Mouse (Mus musculus) lung, postnatal 0 days (tissue): Measurements from ENCODE around the gene Cldn3. TPM values are rescaled to one million over a fixed set of nuclear protein-coding genes. Genes with fewer than 3 reads are reported as not detected.
A peak's percentile ranks its signal among the peaks of the same experiment; 100 is the strongest.

Experiments
- ATAC-seq: fragments of 200-750 bp; cut with Nextera tagmentation; 2 replicates; pipeline ENCODE4 v1.8.0; 2017; ENCODE audit warnings: moderate library complexity
- DNase-seq: peaks from one replicate; pipeline ENCODE4 v3.0.0-alpha.2; 2016; ENCODE audit warnings: low spot score
- H3K27ac ChIP-seq: fragments of 300-500 bp; sonication (generic); 2 replicates; pipeline ENCODE4 v1.5.1; 2014; ENCODE audit warnings: antibody characterized with exemption, mild to moderate bottlenecking, low read length, mixed read lengths
- H3K27me3 ChIP-seq: fragments of 300-500 bp; sonication (generic); replicated peaks from 2 replicates; pipeline ENCODE4 v1.6.1; 2014; ENCODE audit warnings: low read length, mixed read lengths; ENCODE audit not compliant: insufficient read depth
- H3K36me3 ChIP-seq: fragments of 300-500 bp; sonication (generic); 2 replicates; pipeline ENCODE4 v1.6.1; 2014; ENCODE audit warnings: low read length, mixed read lengths; ENCODE audit not compliant: insufficient read depth
- H3K4me1 ChIP-seq: fragments of 300-500 bp; sonication (generic); 2 replicates; pipeline ENCODE4 v1.6.1; 2014; ENCODE audit warnings: antibody characterized with exemption, low read depth, low read length, mixed read lengths; ENCODE audit not compliant: insufficient read depth
- H3K4me2 ChIP-seq: fragments of 300-500 bp; sonication (generic); replicated peaks from 2 replicates; pipeline ENCODE4 v1.6.1; 2014; ENCODE audit warnings: low read depth, mild to moderate bottlenecking, low read length, moderate library complexity, mixed read lengths
- H3K4me3 ChIP-seq: fragments of 300-500 bp; sonication (generic); 2 replicates; pipeline ENCODE4 v1.5.1; 2014; ENCODE audit warnings: low read depth, low read length
- H3K9ac ChIP-seq: fragments of 300-500 bp; sonication (generic); replicated peaks from 2 replicates; pipeline ENCODE4 v1.6.1; 2014; ENCODE audit warnings: low read depth, mild to moderate bottlenecking
- H3K9me3 ChIP-seq: fragments of 300-500 bp; sonication (generic); 2 replicates; pipeline ENCODE4 v1.6.1; 2016; ENCODE audit warnings: low read length, mixed read lengths
- CTCF ChIP-seq: IDR thresholded peaks from 2 replicates; pipeline ENCODE4 v1.5.1; 2016; ENCODE audit warnings: antibody characterized with exemption, mild to moderate bottlenecking
- EP300 ChIP-seq: IDR thresholded peaks from 2 replicates; pipeline ENCODE4 v1.6.1; 2016; ENCODE audit warnings: antibody characterized with exemption, mild to moderate bottlenecking, control low read depth
- WGBS: fragments of 180-500 bp; shearing (Covaris S2); extraction: QIAGEN DNeasy Blood & Tissue Kit; methylation state at CpG from one replicate; pipeline ENCODE4 v1.1.7; 2014; 5-methylcytosine and 5-hydroxymethylcytosine counted together
- polyA plus RNA-seq: library from polyadenylated mRNA; unstranded; fragments of >200 nt; fragmentation: Nextera tagmentation; extraction: Ambion mirVana; gene quantifications from 2 replicates; pipeline ENCODE4 v1.2.1, GENCODE M21; 2015

The Cldn3 gene
- polyA plus RNA-seq, 1 experiment from 2014 or later = 583 TPM

- Histone ChIP-seq H3K4me3 (no peak overlapping the region), H3K27me3 (peaks cover 5% of the 10 kb centered on the region; the same call in 1 of the 2 replicates), H3K9me3 (no peaks in the 10 kb centered on the region), H3K27ac (peak overlapping the region; percentile 51), H3K4me1 (peaks cover 9% of the 10 kb centered on the region; the same call in 1 of the 2 replicates), H3K4me2 (no peak overlapping the region), H3K36me3 (no peaks in the 10 kb centered on the region), H3K9ac (no peak overlapping the region)
- peak; percentile 16; the same call in 1 of the 2 replicates for ATAC-seq
- WGBS = 70% methylated on average over 5 of the region's 5 CpGs
- TF ChIP-seq EP300 (no peak), CTCF (no peak)
- peak; percentile 61 for DNase-seq
Measured at GRCm38 (mm10) chr5:134992566-134992965, 6.6 kb downstream of the Cldn3 start.

DNA sequence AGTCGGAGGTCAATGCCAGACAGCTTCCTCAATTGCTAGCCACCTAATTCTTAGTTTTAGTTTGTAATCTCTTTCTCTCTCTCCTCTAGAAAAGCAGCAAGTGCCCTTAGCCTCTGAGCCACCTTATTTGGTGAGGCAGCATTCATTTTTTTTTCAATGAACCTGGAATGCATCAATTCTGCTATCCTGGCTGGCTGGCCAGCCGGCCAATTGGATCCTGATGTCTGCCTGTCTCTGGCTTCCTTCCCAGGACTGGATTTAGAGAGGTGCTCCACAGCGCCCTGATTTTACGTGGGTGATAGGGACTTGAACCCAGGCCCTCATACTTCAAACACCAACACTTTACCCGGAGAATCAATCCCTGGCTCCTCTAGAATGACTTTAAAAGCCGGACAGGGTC lies 12.3 kb downstream of the Cldn3 start:
- Histone ChIP-seq H3K9me3 (no peaks in the 10 kb centered on the region), H3K27me3 (no peaks in the 10 kb centered on the region), H3K4me2 (no peak overlapping the region), H3K36me3 (no peaks in the 10 kb centered on the region), H3K4me1 (no peaks in the 10 kb centered on the region; the same call in 1 of the 2 replicates), H3K9ac (no peak overlapping the region), H3K27ac (peak overlapping the region; percentile 62), H3K4me3 (no peak overlapping the region)
- DNase-seq (peak; percentile 60), ATAC-seq (no peak)
- TF ChIP-seq CTCF = no peak
- no peak for TF ChIP-seq EP300
- 37% methylated on average over 6 of the region's 6 CpGs for WGBS

- no peak for DNase-seq
- Histone ChIP-seq H3K9ac (no peak overlapping the region), H3K27me3 (no peaks in the 10 kb centered on the region), H3K4me3 (no peak overlapping the region), H3K27ac (no peak overlapping the region), H3K9me3 (no peaks in the 10 kb centered on the region), H3K4me1 (no peaks in the 10 kb centered on the region; the same call in 1 of the 2 replicates), H3K4me2 (no peak overlapping the region), H3K36me3 (no peaks in the 10 kb centered on the region)
- 85% methylated on average over 4 of the region's 4 CpGs for WGBS
- peak; percentile 95 for TF ChIP-seq EP300
- no peak for TF ChIP-seq CTCF
- no peak for ATAC-seq
Measured at GRCm38 (mm10) chr5:134999797-135000196, 13.8 kb downstream of the Cldn3 start.

DNA sequence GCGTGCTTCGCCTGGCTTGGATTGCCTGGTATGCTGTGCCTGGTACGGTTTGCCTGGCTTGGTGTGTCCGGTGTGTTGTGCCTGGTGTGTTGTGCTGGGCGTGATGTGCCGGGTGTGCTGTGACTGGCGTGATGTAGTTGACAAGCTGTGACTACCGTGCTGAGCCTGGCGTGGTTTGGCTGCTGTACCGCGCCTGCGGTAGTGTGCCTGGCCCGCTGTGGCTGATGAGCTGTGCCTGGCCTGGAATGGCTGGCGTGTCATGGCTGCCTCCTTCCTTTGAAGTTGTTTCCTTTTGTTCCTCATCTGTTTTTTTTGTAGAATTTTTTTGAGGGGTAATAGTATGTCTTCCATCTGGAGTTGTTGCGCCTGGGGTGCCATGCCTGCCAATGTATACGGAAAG lies 14.7 kb downstream of the Cldn3 start:
- Histone ChIP-seq H3K27ac (peak overlapping the region; percentile 88), H3K9ac (no peak overlapping the region), H3K4me1 (no peaks in the 10 kb centered on the region; the same call in 1 of the 2 replicates), H3K27me3 (no peaks in the 10 kb centered on the region), H3K4me2 (no peak overlapping the region), H3K36me3 (no peaks in the 10 kb centered on the region), H3K9me3 (no peaks in the 10 kb centered on the region), H3K4me3 (no peak overlapping the region)
- TF ChIP-seq EP300 = no peak
- no peak for TF ChIP-seq CTCF
- 46% methylated on average over 16 of the region's 16 CpGs for WGBS
- DNase-seq (no peak), ATAC-seq (no peak)

GRCm38 (mm10) chr5:135001309-135001708 lies 15.3 kb downstream of the Cldn3 start:
- DNase-seq (peak; percentile 96), ATAC-seq (peak; percentile 94)
- TF ChIP-seq EP300 (peak; percentile 86), CTCF (peak; percentile 73)
- Histone ChIP-seq H3K4me3 (no peak overlapping the region), H3K36me3 (no peaks in the 10 kb centered on the region), H3K4me1 (no peaks in the 10 kb centered on the region; the same call in 1 of the 2 replicates), H3K27ac (peak overlapping the region; percentile 88), H3K9ac (no peak overlapping the region), H3K4me2 (no peak overlapping the region; the same call in 1 of the 2 replicates), H3K9me3 (no peaks in the 10 kb centered on the region), H3K27me3 (no peaks in the 10 kb centered on the region)
- WGBS = 2% methylated on average over 14 of the region's 14 CpGs

GRCm38 (mm10) chr5:135002151-135002550 lies 16.1 kb downstream of the Cldn3 start:
- no peaks in the 10 kb centered on the region for H3K36me3 ChIP-seq
- peak; percentile 74 for ATAC-seq
- H3K27me3 ChIP-seq = no peaks in the 10 kb centered on the region
- DNase-seq = peak; percentile 90
- no peaks in the 10 kb centered on the region; the same call in 1 of the 2 replicates for H3K4me1 ChIP-seq
- no peak overlapping the region for H3K9ac ChIP-seq
- no peaks in the 10 kb centered on the region for H3K9me3 ChIP-seq
- no peak overlapping the region for H3K4me3 ChIP-seq
- H3K4me2 ChIP-seq = no peak overlapping the region
- 37% methylated on average over 5 of the region's 5 CpGs for WGBS
- TF ChIP-seq CTCF = no peak
- peak; percentile 84 for TF ChIP-seq EP300
- H3K27ac ChIP-seq = peak overlapping the region; percentile 88
